Mouse (Mus musculus) adrenal gland, postnatal 10 days (tissue): ENCODE measurements around the gene Hormad1. TPM values are rescaled to one million over a fixed set of nuclear protein-coding genes. Genes with fewer than 3 reads are reported as not detected.
"Not testable (repeated sequence)": the region's sequence is repeated elsewhere in the genome, so short reads cannot be mapped to it uniquely, and the experiment has no call there.

Experiments
- DNase-seq: peaks from one replicate; pipeline ENCODE4 v3.0.0; 2021; ENCODE audit warnings: mixed read lengths
- long read RNA-seq, 2 experiments: library from polyadenylated mRNA; stranded (forward); transcript quantifications; one replicate each; pipeline ENCODE4 v2.0.0; 2021
- total RNA-seq, 2 experiments: library from RNA; stranded (reverse); gene quantifications; 2 replicates each; pipeline ENCODE4 v1.2.3; 2021

Gene Hormad1
- not detected for total RNA-seq
- long read RNA-seq, experiment 1, partial matches to known transcripts, result 0 of 1 reads
- long read RNA-seq, experiment 1, other reads (novel, unspliced or antisense), result 1 of 1 reads
- long read RNA-seq, experiment 2, result 0 reads

DNA sequence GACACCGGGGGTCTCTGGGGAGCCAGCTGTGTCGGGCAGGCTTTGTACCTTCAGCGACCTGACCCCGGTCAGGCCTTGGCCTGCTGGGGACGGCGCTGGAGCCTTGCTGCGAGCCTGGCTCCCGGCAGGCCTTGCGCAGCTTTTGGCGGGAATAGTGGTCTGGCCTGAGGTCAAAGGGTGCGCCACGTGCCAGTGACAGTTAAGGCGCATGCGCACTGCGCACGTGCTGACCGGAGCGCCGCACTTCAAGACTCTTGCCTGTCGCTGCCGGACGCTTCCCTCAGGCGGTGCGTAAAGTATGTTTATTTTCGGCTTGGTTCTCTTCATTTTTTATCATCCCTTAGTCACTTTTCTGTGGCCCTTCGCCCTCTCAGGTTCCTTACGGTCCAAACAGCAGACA is at the start of gene Hormad1:
Gene Hormad1 (plus strand): TSS at position 241 of the 400 bp plus-strand sequence.
- DNase-seq, result no peak

DNA sequence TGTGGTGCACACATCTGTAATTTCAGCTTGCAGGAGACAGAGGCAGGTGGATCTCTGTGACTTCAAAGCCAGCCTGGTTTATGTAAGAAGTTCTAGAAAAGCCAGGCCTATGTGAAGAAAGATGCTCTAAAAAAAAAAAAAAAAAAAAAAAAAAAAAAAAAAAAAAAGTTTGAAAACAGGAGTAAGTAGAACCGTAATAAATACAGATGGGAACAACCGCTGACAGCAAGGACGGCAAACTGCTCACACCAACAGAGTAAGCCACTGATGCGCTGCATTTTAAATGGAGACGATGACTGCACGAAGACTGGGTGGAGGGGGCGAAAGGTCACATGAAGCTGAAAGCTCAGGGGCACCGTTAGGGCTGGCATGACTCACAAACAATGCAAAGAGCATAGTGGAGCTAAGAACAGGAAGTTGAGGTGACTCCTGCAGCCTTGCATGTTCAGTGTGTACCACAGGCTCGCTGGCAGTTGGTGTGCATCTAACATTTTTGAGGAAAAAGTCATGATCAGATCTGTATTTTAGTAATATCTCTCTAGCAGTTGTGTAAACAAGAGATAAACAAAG is 47.8 kb upstream of the Hormad1 start:
- DNase-seq, result peak; percentile 22

DNA sequence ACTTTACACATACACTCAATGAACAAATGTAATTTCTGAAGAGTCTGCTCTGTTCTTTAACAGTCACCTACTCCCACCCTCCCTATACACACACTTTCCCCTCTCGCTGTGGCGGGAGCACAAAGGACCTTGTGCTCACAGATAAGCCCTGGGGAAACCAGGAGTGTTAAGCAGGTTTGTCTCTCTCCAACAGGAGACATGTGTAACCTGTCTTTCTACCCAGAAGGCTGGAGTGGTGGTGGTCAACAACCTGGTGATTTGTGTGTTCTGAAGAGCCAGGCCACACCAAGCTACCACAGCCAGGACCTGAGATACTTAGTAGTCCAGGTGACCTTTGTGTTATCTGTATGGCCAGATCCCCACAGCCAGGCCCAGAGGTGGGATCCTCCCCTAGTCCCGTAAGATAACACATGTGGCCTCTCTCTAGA is 42.8 kb upstream of the Hormad1 start:
- DNase-seq, result no peak

DNA sequence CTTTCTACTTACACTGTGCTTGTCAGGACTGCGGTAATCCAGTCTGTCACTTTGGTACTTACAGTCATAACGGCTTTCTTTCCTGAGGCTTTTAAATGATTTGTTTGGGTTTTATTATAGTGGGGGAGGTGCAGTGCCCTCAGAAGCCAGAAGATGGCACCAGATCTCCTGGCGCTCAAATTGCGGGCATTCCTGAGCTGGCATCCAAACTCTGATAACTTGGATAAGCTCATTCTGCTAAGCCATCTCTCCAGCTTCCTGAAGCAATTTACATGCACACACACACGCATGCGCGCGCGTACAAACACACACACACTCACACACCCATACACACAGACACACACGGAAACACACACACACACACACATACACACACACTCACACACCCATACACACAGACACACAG is 42.0 kb upstream of the Hormad1 start:
- DNase-seq, result peak; percentile 81

DNA sequence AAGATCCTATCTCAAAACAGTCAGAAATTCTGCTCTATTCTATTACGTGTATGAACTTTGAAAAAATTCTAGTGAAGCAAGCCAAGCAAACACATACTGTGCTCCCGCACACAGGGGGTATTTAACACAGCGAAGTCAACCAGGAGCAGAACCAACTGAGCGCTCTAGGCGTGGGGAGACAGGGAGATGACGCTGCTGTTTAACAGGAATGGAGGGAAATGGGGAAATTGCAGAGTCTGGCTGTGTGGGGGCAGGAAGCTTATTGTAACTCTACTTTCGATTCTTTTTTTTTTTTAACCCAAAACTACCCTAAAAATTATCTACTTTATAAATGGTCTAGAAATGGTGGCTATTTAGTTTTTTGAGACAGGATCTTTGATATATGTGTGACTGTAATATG is 40.6 kb upstream of the Hormad1 start:
- DNase-seq, result no peak

DNA sequence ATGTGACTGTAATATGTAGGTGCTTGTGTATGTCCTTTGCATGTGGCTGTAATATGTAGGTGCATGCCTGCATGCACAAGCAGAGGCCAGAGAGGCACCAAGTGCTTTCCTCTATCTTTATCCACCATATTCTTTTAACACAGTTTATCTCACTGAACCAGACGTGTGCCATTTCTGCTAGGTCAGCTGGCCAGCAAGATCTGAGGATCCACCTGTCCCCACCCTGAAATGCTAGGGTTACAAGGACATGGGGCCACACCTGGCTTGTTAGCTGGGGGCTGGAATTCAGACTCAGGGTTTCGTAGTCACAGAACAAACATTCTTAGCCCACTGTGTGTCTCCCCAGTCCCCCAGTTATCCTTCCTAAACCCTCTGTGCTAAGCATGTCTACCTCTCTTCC is 40.2 kb upstream of the Hormad1 start:
- no peak for DNase-seq

DNA sequence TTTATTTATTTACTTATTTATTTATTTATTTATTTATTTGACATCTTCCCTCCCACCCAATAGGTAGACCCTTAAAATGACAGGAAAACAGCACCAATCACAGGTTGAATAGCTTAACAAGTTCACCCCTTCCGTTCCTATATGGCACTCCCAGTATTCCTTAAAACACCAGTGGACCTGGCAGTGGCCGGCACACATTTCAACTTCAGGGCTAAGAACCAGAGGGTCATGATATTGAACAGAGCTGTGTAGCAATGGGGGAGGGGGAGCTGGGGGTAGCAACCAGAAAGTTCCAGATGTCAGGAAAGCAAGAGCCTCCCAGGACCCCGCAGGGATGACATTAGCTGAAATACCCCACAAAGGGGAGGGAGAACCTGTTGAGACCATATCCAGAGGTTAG is 39.4 kb upstream of the Hormad1 start:
- no peak for DNase-seq

DNA sequence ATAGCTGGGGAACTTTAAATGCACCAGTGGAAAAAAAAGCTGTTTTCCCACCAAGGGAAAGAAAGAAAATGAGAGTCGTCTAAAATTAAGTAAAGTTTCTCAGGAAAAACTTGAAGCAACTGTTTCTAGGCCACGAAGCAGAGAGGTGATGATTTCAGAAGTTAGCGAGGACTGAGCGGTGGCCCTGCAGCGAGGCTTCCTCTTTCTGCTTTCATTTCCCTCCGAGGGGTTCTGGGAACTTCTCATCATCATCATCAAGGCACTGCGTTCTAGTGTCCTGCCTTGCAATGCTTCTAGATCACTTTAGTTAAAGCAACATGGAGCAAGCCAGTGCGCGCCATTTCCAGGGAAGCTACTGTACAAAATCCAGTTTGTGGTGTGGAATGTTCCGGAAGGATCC is 38.3 kb upstream of the Hormad1 start:
- DNase-seq, result no peak

DNA sequence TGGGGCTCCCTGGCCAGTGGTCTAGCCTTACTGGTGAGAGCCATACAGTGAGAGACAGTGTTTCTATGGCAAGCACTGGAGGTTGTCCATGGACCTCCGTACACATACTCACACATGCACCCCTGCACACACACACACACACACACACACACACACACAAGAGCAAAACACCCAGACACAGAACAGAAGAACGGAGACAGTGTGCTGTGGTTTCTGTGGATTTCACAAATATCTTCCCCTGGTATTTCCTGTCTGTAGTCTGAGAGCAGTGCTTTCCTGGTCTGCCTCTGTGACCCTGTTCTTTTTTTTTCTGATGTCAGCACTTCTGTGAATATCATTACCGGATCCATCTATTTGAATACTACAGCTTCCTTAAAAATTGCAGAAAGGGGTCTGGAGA is 35.8 kb upstream of the Hormad1 start:
- DNase-seq, result no peak

DNA sequence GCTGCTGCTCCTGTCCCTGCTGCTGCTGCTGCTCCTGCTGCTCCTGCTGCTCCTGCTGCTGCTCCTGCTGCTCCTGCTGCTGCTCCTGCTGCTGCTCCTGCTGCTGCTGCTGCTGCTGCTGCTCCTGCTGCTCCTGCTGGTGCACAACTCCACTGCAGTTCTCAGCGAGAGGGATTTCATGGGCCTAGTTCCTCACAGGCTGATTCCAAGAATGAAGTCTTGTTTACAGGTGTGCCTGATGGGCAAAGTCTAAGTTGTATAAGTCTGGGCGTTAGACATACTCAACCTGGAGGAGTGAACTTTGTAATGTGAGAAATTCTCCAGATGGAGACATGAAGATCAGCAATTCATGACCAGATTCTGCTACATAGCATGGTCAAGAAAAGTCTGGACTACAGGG is 34.8 kb upstream of the Hormad1 start:
- DNase-seq, result no peak

DNA sequence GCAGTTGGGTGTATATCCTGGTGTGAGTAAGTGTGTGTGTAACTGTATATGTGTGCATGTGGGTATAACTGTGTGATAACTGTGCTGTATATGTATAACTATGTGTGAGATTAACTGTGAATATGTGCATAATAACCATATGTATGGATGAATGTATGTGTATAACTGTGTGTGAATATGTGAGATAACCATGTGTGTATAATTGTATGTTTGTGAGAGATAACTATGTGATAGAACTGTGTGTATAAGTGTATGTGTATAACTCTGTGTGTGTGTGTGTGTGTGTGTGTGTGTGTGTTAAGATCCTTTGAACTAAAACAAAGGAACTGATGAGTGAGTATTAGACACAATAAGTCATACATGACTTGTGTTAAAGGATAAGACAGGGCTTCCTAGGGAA is 33.4 kb upstream of the Hormad1 start:
- DNase-seq, result no peak

DNA sequence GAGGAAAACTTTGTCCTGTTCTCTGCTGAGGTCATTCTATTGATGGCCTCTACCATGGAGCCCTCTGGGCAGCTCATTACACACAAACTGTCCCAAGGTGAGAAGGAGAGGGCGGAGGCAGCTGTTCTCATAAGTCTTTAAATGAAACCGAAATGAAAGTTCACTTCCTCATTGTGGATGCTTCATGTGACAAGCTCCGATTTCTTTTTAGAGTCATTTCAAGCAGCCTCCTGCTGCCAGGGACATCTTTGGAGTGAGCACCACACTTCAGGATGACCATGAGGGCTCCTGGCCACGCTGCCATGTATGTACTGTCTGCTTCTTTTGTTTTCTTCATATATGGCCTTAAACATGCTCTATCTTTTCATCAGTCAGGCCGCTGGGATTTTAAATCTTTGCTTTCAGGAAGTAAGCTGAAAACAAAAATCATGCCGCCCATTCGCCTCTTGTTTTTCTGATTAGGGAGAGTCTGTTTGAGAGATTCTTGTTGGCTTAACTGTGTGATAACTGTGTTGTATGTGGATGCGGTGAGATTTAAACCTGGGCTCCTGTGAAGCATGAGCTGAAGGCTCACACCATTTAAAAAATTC is 32.8 kb upstream of the Hormad1 start, which contains the start of gene Ctss:
Gene Ctss (plus strand): TSS at position 165 of the 590 bp plus-strand sequence.
- no peak for DNase-seq

DNA sequence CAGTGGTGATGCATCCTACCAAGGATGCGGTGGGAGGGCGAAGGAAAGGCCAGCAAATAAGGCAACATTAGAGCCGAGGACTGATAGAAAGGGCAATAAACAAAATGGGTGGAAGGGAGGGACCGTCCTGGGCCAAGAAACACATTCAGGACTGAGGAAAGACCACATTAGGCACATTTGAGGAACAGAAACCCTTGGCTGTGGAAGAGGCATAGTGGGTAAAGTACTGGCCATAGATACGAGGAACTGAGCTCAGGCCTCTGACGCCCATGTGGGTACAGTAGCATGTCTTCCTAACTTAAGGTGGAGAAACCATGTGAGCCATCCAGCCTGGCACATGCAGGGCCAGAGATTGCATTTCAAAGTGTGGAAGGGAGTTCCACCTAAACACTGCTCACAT is 29.7 kb upstream of the Hormad1 start:
- no peak for DNase-seq

DNA sequence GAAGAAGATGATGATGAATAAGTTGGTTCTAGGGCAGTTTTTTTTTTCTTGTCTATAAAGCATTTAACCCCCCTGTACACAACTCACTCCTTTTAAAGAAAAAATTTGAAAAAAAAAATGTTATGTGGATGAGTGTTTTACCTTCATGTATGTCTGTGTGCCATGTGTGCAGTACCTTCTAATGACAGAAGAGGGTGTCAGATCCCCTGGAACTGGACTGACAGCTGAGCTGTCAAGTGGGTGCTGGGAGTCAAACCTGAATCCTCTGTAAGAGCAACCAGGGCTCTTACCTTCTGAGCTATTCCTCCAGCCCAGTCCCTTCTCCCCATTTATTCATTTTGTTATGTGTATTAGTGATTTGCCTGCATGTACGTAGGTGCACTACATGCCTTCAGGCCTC is 28.5 kb upstream of the Hormad1 start:
- no peak for DNase-seq

DNA sequence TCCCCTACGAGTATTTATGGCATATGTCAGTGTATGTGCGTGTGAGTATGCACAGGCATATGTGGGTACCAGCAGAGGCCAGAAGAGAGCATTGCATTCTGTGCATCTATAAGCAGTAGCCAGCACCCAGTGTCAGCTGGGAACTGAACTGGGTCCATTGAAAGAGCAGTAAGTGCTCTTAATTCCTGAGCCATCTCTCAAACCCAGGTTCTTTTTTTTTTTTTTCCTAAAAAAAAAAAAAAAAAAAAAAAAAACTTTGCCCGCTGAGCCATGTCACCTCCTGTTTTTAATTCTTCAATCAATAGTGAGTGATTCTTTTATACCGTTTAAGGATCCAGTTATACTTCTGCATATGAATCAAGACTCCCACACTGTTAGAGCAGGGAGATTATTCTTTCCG is 26.1 kb upstream of the Hormad1 start:
- no peak for DNase-seq

DNA sequence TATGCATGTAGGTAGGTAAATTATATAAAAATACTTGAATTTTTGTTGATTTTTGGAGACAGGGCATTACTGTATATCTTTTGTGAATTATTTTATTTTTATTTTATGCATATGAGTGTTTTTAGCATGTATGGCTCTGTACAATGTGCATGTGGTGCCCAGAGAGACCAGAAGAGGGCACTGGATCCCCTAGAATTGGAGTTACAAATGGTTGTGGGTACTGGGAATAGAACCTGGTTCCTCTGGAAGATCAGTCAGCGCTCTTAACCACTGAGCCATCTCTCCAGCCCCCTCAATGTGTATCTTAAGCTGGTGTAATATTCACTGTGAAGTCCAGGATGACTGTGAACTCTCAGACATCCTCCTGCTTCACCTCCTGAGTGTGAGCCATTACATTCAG is 24.6 kb upstream of the Hormad1 start:
- DNase-seq, result no peak

DNA sequence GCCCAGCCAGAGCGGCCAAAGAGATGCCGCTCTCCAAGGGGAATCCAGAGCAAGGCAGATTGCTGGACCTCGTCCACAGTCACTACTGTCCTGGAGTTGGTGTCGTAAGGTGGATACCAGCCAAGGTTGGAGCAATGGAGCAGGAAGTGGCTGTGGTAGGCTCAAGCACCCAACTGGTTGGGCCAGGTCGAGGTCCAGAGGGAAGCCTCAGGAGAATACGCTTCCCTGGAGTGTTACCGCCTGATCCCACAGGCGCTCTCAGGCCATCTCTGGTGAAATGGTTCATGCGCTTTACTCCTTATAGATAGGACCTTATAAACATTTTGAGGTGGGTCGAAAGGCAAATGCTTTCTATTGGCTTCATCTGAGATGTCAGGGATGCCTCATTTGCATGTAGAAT is 20.5 kb upstream of the Hormad1 start:
- DNase-seq, result no peak

DNA sequence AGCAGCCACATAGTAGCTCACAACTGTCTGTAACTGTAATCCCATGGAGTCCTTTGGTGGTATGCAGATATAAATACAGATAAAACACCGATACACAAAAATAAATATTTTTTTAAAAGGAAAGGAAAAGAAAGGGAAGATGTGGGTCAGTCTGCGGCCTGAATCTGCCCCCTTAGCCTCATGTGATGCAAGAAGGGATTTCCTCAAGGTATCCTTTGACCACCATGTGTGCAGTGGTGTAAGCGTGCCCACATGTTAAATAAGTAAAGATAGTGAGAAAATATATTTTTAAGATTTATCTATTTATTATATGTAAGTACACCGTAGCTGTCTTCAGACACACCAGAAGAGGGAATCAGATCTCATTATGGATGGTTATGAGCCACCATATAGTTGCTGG is 19.6 kb upstream of the Hormad1 start:
- DNase-seq, result no peak

DNA sequence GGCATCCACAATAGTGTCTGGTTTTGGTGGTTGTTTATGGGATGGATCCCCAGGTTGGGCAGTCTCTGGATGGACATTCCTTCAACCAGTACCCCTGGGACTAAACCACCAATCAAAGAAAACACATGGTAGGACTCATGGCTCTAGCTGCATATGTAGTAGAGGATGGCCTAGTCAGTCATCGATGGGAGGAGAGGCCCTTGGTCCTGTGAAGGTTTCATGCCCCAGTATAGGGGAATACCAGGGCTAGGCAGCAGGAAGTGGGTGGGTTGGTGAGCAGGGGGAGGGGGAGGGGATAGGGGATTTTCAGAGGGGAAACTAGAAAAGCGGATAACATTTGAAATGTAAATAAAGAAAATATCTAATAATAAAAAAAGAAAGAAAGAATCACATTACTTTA is 18.3 kb upstream of the Hormad1 start:
- DNase-seq, result not testable (repeated sequence)

DNA sequence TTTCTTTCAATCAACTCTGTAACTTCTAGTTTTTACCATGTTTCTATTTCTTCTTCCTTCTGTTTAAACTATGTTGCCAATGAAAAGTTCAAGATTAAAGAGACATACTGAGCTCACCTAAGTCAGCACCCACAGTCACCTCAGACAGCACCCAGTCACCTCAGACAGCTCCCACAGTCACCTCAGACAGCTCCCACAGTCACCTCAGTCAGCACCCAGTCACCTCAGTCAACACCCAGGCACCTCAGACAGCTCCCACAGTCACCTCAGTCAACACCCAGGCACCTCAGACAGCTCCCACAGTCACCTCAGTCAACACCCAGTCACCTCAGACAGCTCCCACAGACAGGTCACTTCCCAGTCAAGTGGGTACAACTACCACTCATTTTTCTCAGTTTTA is 17.3 kb upstream of the Hormad1 start:
- DNase-seq, result no peak

DNA sequence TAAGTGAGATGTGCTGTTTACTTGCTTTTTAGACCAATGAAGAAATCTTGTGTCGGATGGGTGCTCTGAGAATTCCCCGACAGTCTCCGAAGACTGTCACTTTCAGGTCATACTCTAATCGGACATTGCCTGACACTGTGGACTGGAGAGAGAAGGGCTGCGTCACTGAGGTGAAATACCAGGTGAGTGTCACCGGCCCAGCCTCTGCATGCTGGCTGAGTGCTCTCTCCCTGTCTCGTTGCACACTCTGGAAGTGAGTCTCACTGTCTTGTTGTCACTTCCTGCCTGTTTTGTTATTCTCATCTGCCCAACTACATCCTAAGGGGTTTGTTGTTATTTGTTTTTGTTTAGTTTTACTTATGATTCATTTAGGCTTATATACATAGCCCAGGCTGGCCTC is 16.5 kb upstream of the Hormad1 start:
- DNase-seq, result no peak

DNA sequence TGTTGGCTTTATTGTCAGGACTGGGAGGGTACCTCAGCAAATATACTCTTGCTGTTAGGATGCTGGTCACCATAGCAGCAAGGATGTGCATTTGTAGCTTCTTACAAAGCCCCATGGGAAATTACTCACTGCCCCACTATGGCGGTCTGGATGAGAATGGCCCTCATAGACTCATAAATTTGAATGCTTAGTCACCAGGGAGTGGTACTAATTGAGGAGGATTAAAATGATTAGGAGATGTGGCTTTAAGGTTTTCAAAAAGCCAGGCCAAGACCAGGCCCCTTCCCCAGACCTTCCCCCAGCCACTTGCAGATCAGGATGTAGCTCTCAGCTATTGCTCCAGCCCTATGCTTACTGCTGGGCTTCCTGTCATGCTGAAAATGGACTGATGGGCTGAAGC is 9.3 kb upstream of the Hormad1 start:
- DNase-seq, result no peak

DNA sequence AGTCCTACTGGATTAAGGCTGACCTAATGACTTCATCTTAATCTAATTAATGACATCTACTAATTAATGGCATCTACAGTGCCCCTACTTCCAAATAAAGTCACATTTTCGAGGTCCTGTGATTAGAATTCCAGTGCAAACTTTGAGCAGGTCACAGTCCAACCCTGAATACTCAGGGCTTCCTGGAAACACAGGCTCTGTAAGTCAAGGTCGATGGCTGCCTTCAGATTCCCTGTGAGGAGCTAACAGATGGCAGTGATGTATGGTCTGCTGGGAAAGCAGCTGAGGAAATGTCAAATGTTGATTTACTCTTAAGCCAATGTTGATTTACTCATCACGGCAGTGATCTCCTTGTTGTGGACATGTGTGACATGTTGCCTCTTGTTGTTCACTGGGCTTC is 5.5 kb upstream of the Hormad1 start:
- DNase-seq, result peak; percentile 12

DNA sequence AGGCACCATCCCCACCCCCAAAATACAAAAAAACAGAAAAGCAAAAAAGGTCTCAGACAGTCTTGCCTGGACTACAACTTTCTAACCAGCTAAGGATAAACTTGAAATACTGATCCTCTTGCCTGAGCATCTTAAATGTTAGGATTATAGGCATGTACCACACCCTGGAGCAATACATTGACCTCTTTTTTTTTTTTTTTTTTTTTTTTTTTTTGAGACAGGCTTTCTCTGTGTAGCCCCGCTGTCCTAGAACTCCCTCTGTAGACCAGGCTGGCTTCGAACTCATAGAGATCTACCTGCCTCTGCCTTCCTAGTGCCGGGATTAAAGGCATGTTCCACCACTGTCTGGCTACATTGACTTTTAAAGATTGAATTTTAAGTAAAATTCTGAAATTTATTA is 1.3 kb downstream of the Hormad1 start:
- no peak for DNase-seq

DNA sequence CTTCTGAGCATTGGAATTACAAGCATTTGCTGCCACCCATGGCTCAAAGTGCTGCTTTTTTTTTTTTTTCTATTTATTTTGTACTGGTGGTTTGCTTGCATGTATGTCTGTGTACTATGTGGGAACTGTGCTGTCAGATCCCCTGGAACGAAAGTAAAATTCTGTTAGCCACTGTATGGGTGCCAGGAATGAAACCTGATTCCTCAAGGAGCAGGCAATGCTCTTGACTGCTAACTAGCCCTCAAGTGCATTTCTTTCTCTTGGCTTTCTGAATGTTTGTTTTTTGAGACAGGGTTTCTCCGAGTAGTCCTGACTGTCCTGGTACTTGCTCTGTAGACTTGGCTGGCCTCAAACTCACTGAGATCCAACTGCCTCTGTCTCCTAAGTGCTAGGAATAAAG is 2.3 kb downstream of the Hormad1 start:
- no peak for DNase-seq
